Mouse (Mus musculus): ENCODE data around the gene Ptpra. TPM values are rescaled to one million over a fixed set of nuclear protein-coding genes. Genes with fewer than 3 reads are reported as not detected.
"Not testable (repeated sequence)": the region's sequence is repeated elsewhere in the genome, so short reads cannot be mapped to it uniquely, and the experiment has no call there.

The Ptpra gene
- total and polyA plus RNA-seq, 2 experiments from 2014 or later = 154 to 162 TPM

DNA sequence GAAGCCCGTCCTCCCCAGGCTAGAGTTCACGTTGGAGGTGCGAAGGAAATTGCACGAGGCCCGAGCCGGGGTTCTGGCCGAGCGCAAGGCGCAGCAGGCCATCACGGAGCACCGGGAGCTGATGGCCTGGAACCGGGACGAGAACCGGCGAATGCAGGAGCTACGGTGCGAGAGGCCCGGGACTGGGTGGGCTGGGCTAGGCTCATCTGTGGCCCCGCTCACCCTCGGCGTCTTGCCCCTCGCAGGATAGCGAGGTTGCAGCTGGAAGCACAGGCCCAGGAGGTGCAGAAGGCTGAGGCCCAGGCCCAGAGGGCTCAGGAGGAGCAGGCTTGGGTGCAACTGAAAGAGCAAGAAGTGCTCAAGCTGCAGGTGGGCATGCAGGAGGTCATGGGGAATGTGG is 114.0 kb downstream of the Ptpra start:
- no peak for DNase-seq
- Histone ChIP-seq H3K9ac (peak overlapping the region; percentile 90), H3K4me1 (ENCODE audit: insufficient read depth) (peaks cover 7% of the 10 kb centered on the region), H3K4me2 (ENCODE audit: low read depth) (peak overlapping the region; percentile 84), H3K27me3 (ENCODE audit: insufficient read depth, low read length) (no peaks in the 10 kb centered on the region), H3K4me3 (ENCODE audit: low read depth, low read length) (peak overlapping the region; percentile 82), H3K9me3 (ENCODE audit: low read length) (no peaks in the 10 kb centered on the region), H3K27ac (ENCODE audit: low read depth, low read length) (peak overlapping the region; percentile 45; the same call in 1 of the 2 replicates), H3K36me3 (ENCODE audit: insufficient read depth) (peaks cover 18% of the 10 kb centered on the region)
- under 1% methylated on average over 23 of the region's 23 CpGs for WGBS
- ATAC-seq = no peak; the same call in none of the 2 replicates
- TF ChIP-seq CTCF (IDR thresholded peaks at IDR 0.05; ENCODE audit: low read depth) = no peak

DNA sequence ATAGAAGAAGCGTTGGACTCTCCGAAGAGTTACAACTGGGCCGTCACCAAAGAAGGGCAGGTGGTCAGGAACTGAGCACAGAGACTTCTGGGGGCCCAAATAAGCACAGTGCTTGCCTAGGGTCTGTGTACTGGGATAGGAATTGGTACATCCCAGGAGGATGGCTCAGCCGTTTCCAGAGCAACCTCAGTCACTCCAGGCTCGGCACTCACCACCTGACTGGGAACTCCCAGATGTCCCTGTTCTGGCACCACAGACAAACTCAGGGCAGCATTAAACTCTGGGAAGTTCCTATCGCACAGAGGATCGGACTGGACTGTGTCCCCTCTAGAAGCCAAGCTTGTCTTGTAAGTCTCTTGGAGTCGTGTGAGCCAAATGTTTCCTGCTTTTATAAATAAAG is 114.9 kb downstream of the Ptpra start:
- H3K9ac ChIP-seq = no peak overlapping the region
- H3K4me2 ChIP-seq (ENCODE audit: low read depth) = peak overlapping the region; percentile 84
- no peak for DNase-seq
- H3K36me3 ChIP-seq (ENCODE audit: insufficient read depth) = peaks cover 18% of the 10 kb centered on the region
- H3K27me3 ChIP-seq (ENCODE audit: insufficient read depth, low read length) = no peaks in the 10 kb centered on the region
- ATAC-seq = no peak
- WGBS = 82% methylated on average over 8 of the region's 8 CpGs
- no peaks in the 10 kb centered on the region for H3K9me3 ChIP-seq (ENCODE audit: low read length)
- peaks cover 7% of the 10 kb centered on the region for H3K4me1 ChIP-seq (ENCODE audit: insufficient read depth)
- TF ChIP-seq CTCF (IDR thresholded peaks at IDR 0.05; ENCODE audit: low read depth) = no peak
- no peak overlapping the region for H3K27ac ChIP-seq (ENCODE audit: low read depth, low read length)
- H3K4me3 ChIP-seq (ENCODE audit: low read depth, low read length) = no peak overlapping the region

DNA sequence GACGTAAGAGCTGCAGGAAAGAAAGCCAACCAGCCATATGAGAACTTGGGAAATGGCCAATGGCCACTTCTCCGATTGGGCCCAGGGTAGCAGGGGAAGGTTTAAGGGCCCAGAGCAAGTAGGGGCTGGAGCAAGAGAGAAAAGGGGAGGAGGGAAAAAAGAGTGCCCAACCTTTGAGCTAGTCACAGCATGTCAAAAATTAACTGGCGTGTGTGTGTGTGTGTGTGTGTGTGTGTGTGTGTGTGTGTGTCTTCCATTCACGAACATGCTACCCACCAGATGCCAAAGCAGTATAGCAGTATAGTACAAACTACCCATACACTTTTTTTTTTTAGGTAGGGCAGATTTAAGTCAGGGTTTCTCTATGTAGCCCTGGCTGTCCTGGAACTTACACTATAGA is 118.8 kb downstream of the Ptpra start:
- no peak overlapping the region for H3K4me2 ChIP-seq (ENCODE audit: low read depth)
- H3K27me3 ChIP-seq (ENCODE audit: insufficient read depth, low read length) = no peaks in the 10 kb centered on the region
- H3K36me3 ChIP-seq (ENCODE audit: insufficient read depth) = peaks cover 18% of the 10 kb centered on the region
- TF ChIP-seq CTCF (IDR thresholded peaks at IDR 0.05; ENCODE audit: low read depth) = no peak
- H3K9ac ChIP-seq = no peak overlapping the region
- H3K27ac ChIP-seq (ENCODE audit: low read depth, low read length) = no peak overlapping the region
- ATAC-seq = no peak
- H3K9me3 ChIP-seq (ENCODE audit: low read length) = no peaks in the 10 kb centered on the region
- no peak for DNase-seq
- 72% methylated on average over 4 of the region's 4 CpGs for WGBS
- peaks cover 7% of the 10 kb centered on the region for H3K4me1 ChIP-seq (ENCODE audit: insufficient read depth)
- H3K4me3 ChIP-seq (ENCODE audit: low read depth, low read length) = no peak overlapping the region

DNA sequence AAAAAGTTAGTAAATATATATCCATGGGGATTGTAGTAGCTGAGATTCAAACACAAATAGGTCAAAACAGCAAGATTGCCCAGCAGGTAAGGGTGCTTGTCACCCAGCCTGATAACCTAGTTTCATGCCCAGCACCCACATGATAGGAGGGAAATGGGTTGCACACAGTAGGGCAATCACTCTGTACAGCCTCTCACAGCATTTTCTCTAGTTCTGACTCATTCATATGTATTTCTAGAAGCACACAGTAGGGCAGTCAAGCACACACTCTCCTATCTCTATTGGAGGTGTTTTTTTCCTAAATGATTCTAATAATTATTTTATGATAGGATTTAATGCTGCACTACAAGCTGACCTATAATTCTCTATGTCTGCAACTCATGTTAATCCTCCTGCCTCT is 119.8 kb downstream of the Ptpra start:
- peaks cover 18% of the 10 kb centered on the region for H3K36me3 ChIP-seq (ENCODE audit: insufficient read depth)
- no peak overlapping the region for H3K27ac ChIP-seq (ENCODE audit: low read depth, low read length)
- H3K9me3 ChIP-seq (ENCODE audit: low read length) = no peaks in the 10 kb centered on the region
- no peaks in the 10 kb centered on the region for H3K27me3 ChIP-seq (ENCODE audit: insufficient read depth, low read length)
- no peak for TF ChIP-seq CTCF (IDR thresholded peaks at IDR 0.05; ENCODE audit: low read depth)
- no peak overlapping the region for H3K9ac ChIP-seq
- H3K4me2 ChIP-seq (ENCODE audit: low read depth) = no peak overlapping the region
- peaks cover 2% of the 10 kb centered on the region for H3K4me1 ChIP-seq (ENCODE audit: insufficient read depth)
- no peak overlapping the region for H3K4me3 ChIP-seq (ENCODE audit: low read depth, low read length)
- ATAC-seq = no peak
- no peak for DNase-seq

DNA sequence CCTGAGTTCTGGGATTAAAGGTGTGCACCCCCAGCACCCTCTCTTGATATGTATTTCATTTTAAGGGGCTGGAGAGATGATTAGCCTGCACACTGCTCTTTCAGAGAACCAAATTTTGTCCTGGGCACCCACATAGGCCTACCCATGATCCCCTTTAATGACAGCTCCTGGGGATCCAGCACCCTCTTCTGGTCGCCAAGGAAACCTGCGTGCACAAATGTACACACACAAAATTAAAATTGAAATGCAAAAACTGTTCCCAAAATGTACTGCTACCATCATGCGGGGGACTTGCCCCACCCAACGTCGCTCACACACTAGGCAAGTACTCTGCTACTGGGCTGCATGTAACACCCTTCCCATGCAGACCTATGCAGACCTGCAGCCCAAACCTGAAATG is 124.9 kb downstream of the Ptpra start:
- WGBS = 88% methylated on average over 5 of the region's 5 CpGs
- Histone ChIP-seq H3K9ac (no peak overlapping the region), H3K4me3 (ENCODE audit: low read depth, low read length) (no peak overlapping the region), H3K27ac (ENCODE audit: low read depth, low read length) (no peak overlapping the region), H3K27me3 (ENCODE audit: insufficient read depth, low read length) (peaks cover 37% of the 10 kb centered on the region), H3K4me1 (ENCODE audit: insufficient read depth) (no peaks in the 10 kb centered on the region), H3K4me2 (ENCODE audit: low read depth) (no peak overlapping the region), H3K36me3 (ENCODE audit: insufficient read depth) (no peaks in the 10 kb centered on the region), H3K9me3 (ENCODE audit: low read length) (no peaks in the 10 kb centered on the region)
- no peak for TF ChIP-seq CTCF (IDR thresholded peaks at IDR 0.05; ENCODE audit: low read depth)
- ATAC-seq = no peak
- no peak for DNase-seq

DNA sequence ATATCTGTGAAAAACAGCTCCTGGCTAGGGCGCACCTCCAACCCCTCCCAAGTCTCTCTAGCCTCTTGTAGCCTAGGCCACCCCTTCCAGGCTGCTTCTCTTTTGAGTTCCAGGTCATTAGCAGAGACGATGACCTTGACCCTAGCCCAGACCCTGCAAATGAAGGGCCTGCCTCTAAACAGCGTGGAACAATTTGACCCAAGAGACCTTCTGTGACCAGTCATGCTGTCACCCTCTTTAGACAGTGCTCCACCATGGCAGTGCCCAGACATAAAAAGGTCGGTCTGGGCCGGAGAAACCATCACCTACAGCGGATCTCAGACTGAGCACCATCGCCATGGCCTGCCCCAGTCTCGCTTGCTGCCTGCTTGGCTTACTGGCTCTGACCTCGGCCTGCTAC is 125.8 kb downstream of the Ptpra start, which contains the start of gene Oxt:
Gene Oxt (plus strand): TSS at position 301 of the 400 bp plus-strand sequence.
- no peaks in the 10 kb centered on the region for H3K4me1 ChIP-seq (ENCODE audit: insufficient read depth)
- DNase-seq = no peak
- peak within 1 kb of the TSS; percentile 25 for H3K4me3 ChIP-seq (ENCODE audit: low read depth, low read length)
- H3K36me3 ChIP-seq (ENCODE audit: insufficient read depth) = no peaks in the 10 kb centered on the region
- TF ChIP-seq CTCF (IDR thresholded peaks at IDR 0.05; ENCODE audit: low read depth) = no peak
- peak within 1 kb of the TSS; percentile 22; the same call in 1 of the 2 replicates for H3K9ac ChIP-seq
- H3K9me3 ChIP-seq (ENCODE audit: low read length) = no peaks in the 10 kb centered on the region
- peak within 1 kb of the TSS; percentile 43 for H3K4me2 ChIP-seq (ENCODE audit: low read depth)
- H3K27ac ChIP-seq (ENCODE audit: low read depth, low read length) = no peak within 1 kb of the TSS
- H3K27me3 ChIP-seq (ENCODE audit: insufficient read depth, low read length) = peaks cover 45% of the 10 kb centered on the region
- no peak for ATAC-seq
- WGBS = 46% methylated on average over 9 of the region's 9 CpGs

DNA sequence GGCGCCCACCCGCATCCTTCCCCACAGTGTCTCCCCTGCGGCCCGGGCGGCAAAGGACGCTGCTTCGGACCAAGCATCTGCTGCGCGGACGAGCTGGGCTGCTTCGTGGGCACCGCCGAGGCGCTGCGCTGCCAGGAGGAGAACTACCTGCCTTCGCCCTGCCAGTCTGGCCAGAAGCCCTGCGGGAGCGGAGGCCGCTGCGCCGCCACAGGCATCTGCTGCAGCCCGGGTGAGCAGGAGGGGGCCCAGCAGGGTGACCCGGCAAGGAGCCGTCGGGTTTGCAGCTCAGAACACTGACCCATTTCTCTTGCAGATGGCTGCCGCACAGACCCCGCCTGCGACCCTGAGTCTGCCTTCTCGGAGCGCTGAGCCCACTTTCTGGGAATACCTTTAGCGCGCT is 126.5 kb downstream of the Ptpra start:
- peak overlapping the region; percentile 22; the same call in 1 of the 2 replicates for H3K9ac ChIP-seq
- not testable (repeated sequence) for DNase-seq; H3K36me3 ChIP-seq (ENCODE audit: insufficient read depth); H3K9me3 ChIP-seq (ENCODE audit: low read length); H3K27ac ChIP-seq (ENCODE audit: low read depth, low read length); H3K4me1 ChIP-seq (ENCODE audit: insufficient read depth); ATAC-seq
- peaks cover 52% of the 10 kb centered on the region for H3K27me3 ChIP-seq (ENCODE audit: insufficient read depth, low read length)
- H3K4me3 ChIP-seq (ENCODE audit: low read depth, low read length) = peak overlapping the region; percentile 25
- 4% methylated on average over 31 of the region's 32 CpGs for WGBS
- peak overlapping the region; percentile 43 for H3K4me2 ChIP-seq (ENCODE audit: low read depth)
